Mouse (Mus musculus): ENCODE results near the gene Nlgn1. TPM values are rescaled to one million over a fixed set of nuclear protein-coding genes. Genes with fewer than 3 reads are reported as not detected.
A peak's percentile ranks its signal among the peaks of the same experiment; 100 is the strongest.

The Nlgn1 gene
- polyA plus RNA-seq (2015; fragmentation: Nextera tagmentation; extraction: Ambion mirVana) = 19.1 and 20.3 TPM in 2 replicates

- Histone ChIP-seq H3K27ac (peak within 1 kb of the TSS; percentile 90), H3K36me3 (no peaks in the 10 kb centered on the region), H3K9ac (peak within 1 kb of the TSS; percentile 89), H3K4me2 (peak within 1 kb of the TSS; percentile 88), H3K4me3 (peak within 1 kb of the TSS; percentile 71), H3K27me3 (peaks cover 18% of the 10 kb centered on the region; the same call in 1 of the 2 replicates), H3K4me1 (replicated peaks) (peaks cover 24% of the 10 kb centered on the region), H3K9me3 (no peaks in the 10 kb centered on the region)
- WGBS = under 1% methylated on average over 14 of the region's 14 CpGs
- ATAC-seq (ENCODE audit: low FRiP score) = no peak
These were observed at the start of gene Nlgn1 for GRCm38 (mm10) chr3:26332400-26333238. Gene Nlgn1, minus strand, starts transcription at chr3:26332460.

DNA sequence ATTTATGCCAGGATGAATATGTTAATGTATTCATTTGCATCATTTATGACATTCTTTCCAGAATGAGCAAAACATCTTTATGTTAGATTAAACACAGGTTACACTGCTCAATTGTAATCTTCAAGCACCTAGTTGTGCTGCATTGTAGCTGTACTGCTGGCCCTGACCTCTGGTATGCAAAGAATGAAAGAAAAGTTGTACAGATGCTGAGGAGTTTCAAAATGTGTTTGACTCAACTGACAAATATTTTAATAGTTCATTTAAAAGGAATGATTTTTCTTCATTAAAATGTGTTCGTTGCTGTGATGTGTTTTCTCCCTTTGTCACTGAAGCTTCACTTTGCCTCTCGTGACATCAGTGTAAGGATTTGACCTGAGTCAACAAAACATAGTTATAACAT lies 46.0 kb upstream of the Nlgn1 start:
- Histone ChIP-seq H3K36me3 (no peaks in the 10 kb centered on the region), H3K9me3 (no peaks in the 10 kb centered on the region), H3K27me3 (no peaks in the 10 kb centered on the region), H3K4me1 (replicated peaks) (no peaks in the 10 kb centered on the region), H3K4me3 (no peak overlapping the region), H3K9ac (no peak overlapping the region), H3K27ac (no peak overlapping the region), H3K4me2 (no peak overlapping the region)
- WGBS = 89% methylated on average over 2 of the region's 2 CpGs
- no peak for ATAC-seq (ENCODE audit: low FRiP score)

- Histone ChIP-seq H3K4me2 (no peak overlapping the region), H3K4me1 (replicated peaks) (no peaks in the 10 kb centered on the region), H3K27me3 (no peaks in the 10 kb centered on the region), H3K27ac (no peak overlapping the region), H3K9ac (no peak overlapping the region), H3K36me3 (no peaks in the 10 kb centered on the region), H3K9me3 (no peaks in the 10 kb centered on the region), H3K4me3 (no peak overlapping the region)
- 81% methylated on average over 5 of the region's 5 CpGs for WGBS
- ATAC-seq (ENCODE audit: low FRiP score) = no peak
These were observed 22.8 kb upstream of the Nlgn1 start for GRCm38 (mm10) chr3:26355082-26355481.

DNA sequence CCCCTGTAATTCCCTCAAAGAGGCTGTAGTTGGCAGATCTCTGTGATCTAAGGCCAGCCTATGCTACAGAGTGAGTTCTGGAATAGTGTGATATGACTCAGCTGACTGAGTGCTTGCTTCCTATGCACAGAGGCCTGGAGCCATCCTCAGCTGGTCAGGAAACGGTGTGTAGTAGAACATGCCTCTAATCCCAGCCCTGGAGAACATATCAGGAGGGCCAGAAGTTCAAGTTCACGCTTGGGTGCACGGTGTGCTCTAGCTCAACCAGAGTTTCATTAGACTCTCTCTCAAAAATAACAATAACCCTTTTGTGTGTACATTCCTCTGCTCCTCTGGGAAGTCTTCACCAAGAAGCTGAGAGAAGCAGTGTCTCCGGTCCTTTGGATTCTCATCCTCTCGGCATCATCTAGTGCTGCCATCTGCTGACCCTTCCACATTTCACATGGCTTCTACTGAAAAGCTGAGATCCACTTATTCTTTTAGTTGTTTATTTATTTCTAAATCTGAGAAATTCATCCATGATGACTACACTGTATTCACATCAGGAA lies 22.3 kb upstream of the Nlgn1 start:
- H3K9ac ChIP-seq = no peak overlapping the region
- no peaks in the 10 kb centered on the region for H3K9me3 ChIP-seq
- H3K27me3 ChIP-seq = no peaks in the 10 kb centered on the region
- H3K4me1 ChIP-seq (replicated peaks) = no peaks in the 10 kb centered on the region
- no peak overlapping the region for H3K4me2 ChIP-seq
- no peak for ATAC-seq (ENCODE audit: low FRiP score)
- 72% methylated on average over 5 of the region's 5 CpGs for WGBS
- H3K4me3 ChIP-seq = no peak overlapping the region
- H3K27ac ChIP-seq = no peak overlapping the region
- H3K36me3 ChIP-seq = no peaks in the 10 kb centered on the region

- no peak overlapping the region for H3K9ac ChIP-seq
- no peak overlapping the region for H3K27ac ChIP-seq
- H3K9me3 ChIP-seq = no peaks in the 10 kb centered on the region
- H3K4me1 ChIP-seq (replicated peaks) = peaks cover 15% of the 10 kb centered on the region
- no peak overlapping the region for H3K4me3 ChIP-seq
- H3K36me3 ChIP-seq = no peaks in the 10 kb centered on the region
- no peak overlapping the region for H3K4me2 ChIP-seq
- no peak for ATAC-seq (ENCODE audit: low FRiP score)
- 83% methylated on average over 2 of the region's 2 CpGs for WGBS
- peaks cover 17% of the 10 kb centered on the region; the same call in 1 of the 2 replicates for H3K27me3 ChIP-seq
These were observed 5.2 kb upstream of the Nlgn1 start for GRCm38 (mm10) chr3:26337495-26337894.

- Histone ChIP-seq H3K27ac (peak overlapping the region; percentile 35; the same call in 1 of the 2 replicates), H3K27me3 (peaks cover 18% of the 10 kb centered on the region; the same call in 1 of the 2 replicates), H3K4me3 (peak overlapping the region; percentile 71), H3K4me1 (replicated peaks) (peaks cover 24% of the 10 kb centered on the region), H3K9ac (peak overlapping the region; percentile 76), H3K4me2 (peak overlapping the region; percentile 88), H3K9me3 (no peaks in the 10 kb centered on the region), H3K36me3 (no peaks in the 10 kb centered on the region)
- peak; percentile 73 for ATAC-seq (ENCODE audit: low FRiP score)
- 1% methylated on average over 39 of the region's 41 CpGs for WGBS
These were observed 1.1 kb upstream of the Nlgn1 start for GRCm38 (mm10) chr3:26333239-26333811.

DNA sequence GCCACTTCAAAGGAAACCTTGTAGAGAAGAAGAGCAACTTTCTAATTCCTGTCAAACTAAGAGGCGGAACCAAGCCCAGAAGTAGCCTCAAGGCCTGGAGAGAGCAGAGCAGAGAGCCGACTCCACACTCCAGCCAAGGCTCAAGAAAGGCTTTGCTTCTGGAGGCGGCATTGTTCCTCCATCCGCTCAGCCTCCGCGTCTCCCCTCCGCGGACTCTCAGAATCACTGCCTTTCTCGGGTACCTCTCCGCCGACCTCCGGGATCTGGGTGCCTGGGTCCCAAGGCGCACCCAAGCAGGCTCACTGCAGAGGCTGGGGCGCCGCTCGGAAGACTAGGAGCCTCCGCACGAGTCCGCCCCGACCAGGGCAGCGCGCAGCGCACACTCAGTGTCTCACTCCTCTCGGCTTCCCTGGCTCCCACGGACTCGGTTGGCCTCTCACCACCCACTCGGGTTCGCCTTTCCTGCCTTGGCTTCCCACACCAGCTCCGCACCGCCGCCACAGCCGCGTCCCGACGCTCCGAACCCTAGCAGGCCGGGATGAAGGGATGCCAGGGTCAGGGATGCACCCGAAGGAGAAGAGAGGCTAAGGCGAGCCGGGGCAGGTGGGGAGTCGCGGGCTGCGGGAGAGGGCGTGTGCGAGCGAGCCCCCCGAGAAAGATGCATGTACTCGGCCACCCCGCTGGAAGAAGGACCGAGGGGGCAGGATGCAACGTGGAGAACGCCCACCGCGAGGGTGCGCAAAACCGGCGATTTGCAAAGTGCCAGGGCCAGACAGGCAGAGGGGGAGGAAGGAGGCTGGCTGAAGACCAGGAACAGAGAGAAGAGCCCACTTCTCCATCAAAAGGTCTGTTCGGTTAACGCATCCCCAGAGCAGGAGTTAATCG lies 841 bp downstream of the Nlgn1 start:
- no peaks in the 10 kb centered on the region for H3K9me3 ChIP-seq
- H3K4me3 ChIP-seq = peak overlapping the region; percentile 71
- H3K9ac ChIP-seq = peak overlapping the region; percentile 89
- peak; percentile 85 for ATAC-seq (ENCODE audit: low FRiP score)
- H3K36me3 ChIP-seq = no peaks in the 10 kb centered on the region
- peaks cover 18% of the 10 kb centered on the region; the same call in 1 of the 2 replicates for H3K27me3 ChIP-seq
- H3K4me2 ChIP-seq = peak overlapping the region; percentile 88
- WGBS = under 1% methylated on average over 59 of the region's 60 CpGs
- peak overlapping the region; percentile 90 for H3K27ac ChIP-seq
- H3K4me1 ChIP-seq (replicated peaks) = peaks cover 24% of the 10 kb centered on the region

DNA sequence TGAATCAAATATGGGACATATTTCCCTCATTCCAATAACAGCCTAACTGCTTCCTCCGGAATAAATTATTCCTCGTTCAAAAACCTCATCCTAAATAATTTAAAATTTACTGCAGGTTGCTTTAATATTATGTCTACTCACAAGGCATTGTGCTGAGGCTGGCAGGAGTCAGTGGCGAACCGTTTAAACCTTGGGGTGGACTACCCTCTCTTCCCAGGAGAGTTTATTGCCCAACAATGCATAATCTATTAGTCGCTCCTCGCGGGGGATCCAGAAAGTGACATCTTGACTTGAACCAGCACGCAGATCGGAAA lies 1.4 kb downstream of the Nlgn1 start:
- no peaks in the 10 kb centered on the region for H3K9me3 ChIP-seq
- peak overlapping the region; percentile 89 for H3K9ac ChIP-seq
- H3K4me2 ChIP-seq = peak overlapping the region; percentile 88
- WGBS = 5% methylated on average over 9 of the region's 9 CpGs
- peak; percentile 19; the same call in 1 of the 2 replicates for ATAC-seq (ENCODE audit: low FRiP score)
- peaks cover 24% of the 10 kb centered on the region for H3K4me1 ChIP-seq (replicated peaks)
- peak overlapping the region; percentile 90 for H3K27ac ChIP-seq
- peak overlapping the region; percentile 71 for H3K4me3 ChIP-seq
- no peaks in the 10 kb centered on the region for H3K36me3 ChIP-seq
- H3K27me3 ChIP-seq = peaks cover 18% of the 10 kb centered on the region; the same call in 1 of the 2 replicates

GRCm38 (mm10) chr3:26330019-26330418 lies 2.2 kb downstream of the Nlgn1 start:
- no peaks in the 10 kb centered on the region for H3K9me3 ChIP-seq
- no peak for ATAC-seq (ENCODE audit: low FRiP score)
- no peak overlapping the region for H3K27ac ChIP-seq
- no peaks in the 10 kb centered on the region for H3K36me3 ChIP-seq
- H3K4me3 ChIP-seq = peak overlapping the region; percentile 71
- peak overlapping the region; percentile 14; the same call in 1 of the 2 replicates for H3K9ac ChIP-seq
- peak overlapping the region; percentile 88 for H3K4me2 ChIP-seq
- whole genome bisulfite sequencing = 56% methylated on average over 4 of the region's 4 CpGs
- peaks cover 24% of the 10 kb centered on the region for H3K4me1 ChIP-seq (replicated peaks)
- H3K27me3 ChIP-seq = peaks cover 18% of the 10 kb centered on the region; the same call in 1 of the 2 replicates

GRCm38 (mm10) chr3:26324510-26324909 lies 7.8 kb downstream of the Nlgn1 start:
- 41% methylated on average over 1 of the region's 1 CpGs for WGBS
- Histone ChIP-seq H3K27ac (no peak overlapping the region), H3K4me2 (no peak overlapping the region), H3K27me3 (no peaks in the 10 kb centered on the region), H3K36me3 (no peaks in the 10 kb centered on the region), H3K9ac (no peak overlapping the region), H3K9me3 (no peaks in the 10 kb centered on the region), H3K4me1 (replicated peaks) (peaks cover under 1% of the 10 kb centered on the region; the same call in 1 of the 2 replicates), H3K4me3 (no peak overlapping the region)
- no peak for ATAC-seq (ENCODE audit: low FRiP score)

DNA sequence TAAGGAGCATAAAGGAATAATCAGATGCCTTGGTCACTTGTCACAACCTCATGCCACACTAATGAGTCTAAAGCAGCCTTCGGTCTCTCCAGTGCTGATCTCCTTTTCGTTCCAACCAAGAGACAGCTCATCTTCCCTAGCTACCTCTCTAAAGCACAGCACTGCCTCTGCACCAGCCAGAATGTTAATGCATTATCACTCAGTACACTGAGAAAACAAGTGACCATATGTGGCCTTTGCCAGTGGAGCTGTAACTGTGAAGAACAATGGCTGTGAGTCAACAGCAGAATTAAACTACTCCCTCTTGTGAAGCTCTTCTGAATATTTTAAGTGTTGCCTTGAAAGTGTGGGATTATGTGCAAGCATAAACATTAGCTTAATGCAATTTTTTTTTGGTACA lies 14.9 kb downstream of the Nlgn1 start:
- no peaks in the 10 kb centered on the region for H3K4me1 ChIP-seq (replicated peaks)
- no peaks in the 10 kb centered on the region for H3K36me3 ChIP-seq
- H3K4me2 ChIP-seq = no peak overlapping the region
- H3K9ac ChIP-seq = no peak overlapping the region
- no peaks in the 10 kb centered on the region for H3K9me3 ChIP-seq
- H3K27me3 ChIP-seq = no peaks in the 10 kb centered on the region
- no peak overlapping the region for H3K27ac ChIP-seq
- no peak for ATAC-seq (ENCODE audit: low FRiP score)
- no peak overlapping the region for H3K4me3 ChIP-seq
- WGBS = 61% methylated on average over 2 of the region's 2 CpGs

DNA sequence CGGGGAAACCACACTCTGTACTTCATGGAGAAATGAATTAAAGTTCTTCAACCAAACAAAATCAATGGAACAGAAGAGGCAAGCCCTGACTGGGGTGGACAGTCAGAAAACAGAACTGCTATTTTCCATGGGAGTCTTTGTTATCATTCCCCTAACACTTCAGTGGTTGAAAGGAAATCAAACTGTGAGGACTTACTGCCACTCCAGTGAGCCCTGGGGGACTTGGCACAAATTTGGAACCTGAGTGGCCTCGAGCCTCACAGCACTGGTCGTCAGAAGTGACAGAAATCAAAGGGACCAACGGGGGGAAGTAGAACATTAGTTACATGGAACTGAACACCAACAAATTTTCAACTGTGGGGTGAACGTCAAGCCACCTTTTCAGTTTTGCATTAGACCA lies 34.4 kb downstream of the Nlgn1 start:
- WGBS = 57% methylated on average over 5 of the region's 5 CpGs
- no peak overlapping the region for H3K9ac ChIP-seq
- no peaks in the 10 kb centered on the region for H3K27me3 ChIP-seq
- no peaks in the 10 kb centered on the region for H3K9me3 ChIP-seq
- H3K4me1 ChIP-seq (replicated peaks) = no peaks in the 10 kb centered on the region
- no peak overlapping the region for H3K27ac ChIP-seq
- H3K4me3 ChIP-seq = no peak overlapping the region
- no peaks in the 10 kb centered on the region for H3K36me3 ChIP-seq
- ATAC-seq (ENCODE audit: low FRiP score) = no peak
- H3K4me2 ChIP-seq = no peak overlapping the region
